Mouse (Mus musculus) embryonic fibroblast, embryonic 13.5 days (primary cell): ENCODE results near the gene Rasa2. TPM values are rescaled to one million over a fixed set of nuclear protein-coding genes. Genes with fewer than 3 reads are reported as not detected.

ENCODE experiments used
- H3K27ac ChIP-seq: 2 replicates; pipeline ENCODE4 v1.5.1; 2012; ENCODE audit warnings: low read length, control low read depth, inconsistent platforms; ENCODE audit not compliant: insufficient read depth
- H3K4me1 ChIP-seq: 2 replicates; pipeline ENCODE4 v1.6.1; 2011; ENCODE audit warnings: low read length; ENCODE audit not compliant: control insufficient read depth, insufficient read depth
- H3K4me3 ChIP-seq: 2 replicates; pipeline ENCODE4 v1.5.1; 2011; ENCODE audit warnings: mild to moderate bottlenecking, control low read depth, low read length; ENCODE audit not compliant: insufficient read depth
- CTCF ChIP-seq: IDR thresholded peaks from 2 replicates; pipeline ENCODE4 v1.5.1; 2011; ENCODE audit warnings: mild to moderate bottlenecking, control low read depth, low read length, moderate library complexity, borderline replicate concordance; ENCODE audit not compliant: insufficient read depth
- POLR2A ChIP-seq: IDR thresholded peaks from 2 replicates; pipeline ENCODE4 v1.6.1; 2011; ENCODE audit warnings: low read depth, mild to moderate bottlenecking, control low read depth, low read length, moderate library complexity
- polyA plus RNA-seq: library from polyadenylated mRNA; stranded (reverse); fragments of >200 nt; gene quantifications from 2 replicates; pipeline ENCODE4 v1.2.4, GENCODE M21; 2011; ENCODE audit warnings: low read depth; ENCODE audit not compliant: missing spikeins, insufficient read length

Rasa2 gene
- polyA plus RNA-seq, 1 experiment, result 23.1 TPM

DNA sequence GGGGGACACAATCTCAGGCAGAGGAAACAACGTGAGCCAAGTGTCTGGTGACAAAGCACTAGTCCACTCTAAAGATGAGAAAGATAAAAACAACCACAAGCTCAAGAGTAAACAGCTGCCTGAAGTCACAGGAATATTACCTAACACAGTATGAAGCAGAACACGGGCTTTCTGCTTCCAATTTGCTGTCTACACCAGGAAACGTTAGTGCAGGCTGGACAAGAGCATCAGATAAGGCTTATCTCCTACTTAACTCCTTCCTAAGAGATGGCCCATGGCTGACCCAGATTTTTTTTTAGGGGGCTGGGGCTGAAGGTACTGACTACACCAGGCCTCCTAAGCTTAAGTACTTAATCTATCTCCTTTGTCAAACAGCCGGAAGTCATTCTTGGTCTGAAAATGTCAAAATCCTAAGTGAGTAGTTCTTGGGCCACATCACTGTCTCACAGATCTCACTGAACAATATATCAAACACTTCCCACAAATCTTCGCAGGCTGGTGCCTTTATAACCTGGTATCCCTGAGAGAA is 3.8 kb downstream of the Rasa2 start:
- Histone ChIP-seq H3K4me3 (no peak overlapping the region), H3K4me1 (peaks cover 13% of the 10 kb centered on the region; the same call in 1 of the 2 replicates), H3K27ac (no peak overlapping the region)
- TF ChIP-seq POLR2A, result no peak
- TF ChIP-seq CTCF, result no peak

DNA sequence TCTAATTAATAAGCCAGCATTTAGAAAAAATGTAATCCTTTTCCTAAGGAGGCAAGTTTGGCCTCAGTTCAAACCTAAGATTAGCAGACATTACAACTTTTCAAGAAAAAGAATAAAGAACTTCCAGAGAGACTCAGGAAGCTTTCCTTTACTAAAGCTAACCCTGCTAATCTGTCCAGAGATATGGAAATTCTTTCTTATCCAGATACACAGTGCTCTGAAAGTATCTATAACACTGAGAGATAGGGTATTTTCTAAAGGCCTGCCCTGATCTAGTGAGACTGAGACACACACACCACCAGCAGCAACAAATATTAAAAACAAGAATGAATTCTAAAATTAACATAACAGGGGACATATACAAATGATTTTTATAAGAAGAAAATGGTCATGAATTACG is 4.4 kb downstream of the Rasa2 start:
- TF ChIP-seq CTCF, result no peak
- H3K4me1 ChIP-seq, result peaks cover 10% of the 10 kb centered on the region; the same call in 1 of the 2 replicates
- no peak overlapping the region for H3K4me3 ChIP-seq
- no peak overlapping the region for H3K27ac ChIP-seq

DNA sequence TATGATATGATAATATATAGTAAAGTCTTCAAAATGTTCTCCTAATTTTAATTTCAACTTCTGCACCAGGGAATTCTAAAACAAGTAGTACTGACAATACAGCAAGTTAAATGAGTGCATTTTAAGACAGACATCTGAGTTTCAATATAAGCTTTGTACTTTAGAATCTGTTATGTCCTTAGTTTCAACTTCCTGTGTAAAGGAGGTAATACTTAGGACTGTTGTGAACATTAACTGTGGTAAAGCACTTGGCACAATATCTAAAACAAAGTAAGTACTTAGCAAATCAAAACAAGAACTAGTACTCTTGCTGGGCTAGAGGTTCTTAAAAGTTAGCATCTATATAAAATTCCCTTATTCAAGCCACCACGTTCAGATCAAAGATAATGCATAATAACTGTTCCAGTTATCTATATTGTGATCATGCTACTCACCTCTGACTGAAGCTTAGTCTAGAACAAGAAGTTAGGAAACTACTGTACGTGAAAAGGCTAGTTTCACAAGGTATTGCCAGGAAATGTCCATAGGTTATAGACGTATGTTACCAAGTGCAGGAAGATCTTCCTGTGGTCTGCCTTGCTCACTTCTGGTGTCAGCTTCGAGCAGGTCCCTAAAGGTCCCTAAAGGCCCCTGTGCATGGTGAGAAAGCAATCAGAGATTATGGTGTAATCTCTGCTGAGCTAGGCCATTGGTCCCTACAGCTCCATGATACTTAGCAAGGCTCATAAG is 12.8 kb downstream of the Rasa2 start:
- Histone ChIP-seq H3K27ac (no peak overlapping the region), H3K4me3 (no peak overlapping the region), H3K4me1 (no peaks in the 10 kb centered on the region)
- TF ChIP-seq POLR2A (no peak), CTCF (no peak)

DNA sequence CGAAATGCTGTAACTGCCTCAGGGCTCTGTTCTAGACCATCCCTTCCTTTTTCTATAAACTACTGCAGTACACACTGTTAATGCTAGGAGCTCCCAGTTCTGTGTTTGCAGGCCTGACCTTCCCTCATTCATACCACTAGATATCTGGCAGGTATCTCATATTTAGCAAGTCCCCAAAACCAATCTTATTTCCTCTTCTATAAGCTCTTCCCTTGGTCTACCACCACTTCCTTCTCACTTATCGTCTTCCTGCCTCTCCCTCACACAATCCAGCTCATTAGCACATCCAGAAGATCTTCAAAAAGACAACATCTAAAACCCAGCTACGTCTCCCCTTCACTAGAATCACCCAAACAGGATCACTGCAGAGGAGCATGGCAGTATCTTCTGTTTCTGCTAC is 19.1 kb downstream of the Rasa2 start:
- H3K27ac ChIP-seq, result no peak overlapping the region
- no peaks in the 10 kb centered on the region; the same call in 1 of the 2 replicates for H3K4me1 ChIP-seq
- H3K4me3 ChIP-seq, result no peak overlapping the region
- TF ChIP-seq POLR2A, result no peak
- no peak for TF ChIP-seq CTCF

DNA sequence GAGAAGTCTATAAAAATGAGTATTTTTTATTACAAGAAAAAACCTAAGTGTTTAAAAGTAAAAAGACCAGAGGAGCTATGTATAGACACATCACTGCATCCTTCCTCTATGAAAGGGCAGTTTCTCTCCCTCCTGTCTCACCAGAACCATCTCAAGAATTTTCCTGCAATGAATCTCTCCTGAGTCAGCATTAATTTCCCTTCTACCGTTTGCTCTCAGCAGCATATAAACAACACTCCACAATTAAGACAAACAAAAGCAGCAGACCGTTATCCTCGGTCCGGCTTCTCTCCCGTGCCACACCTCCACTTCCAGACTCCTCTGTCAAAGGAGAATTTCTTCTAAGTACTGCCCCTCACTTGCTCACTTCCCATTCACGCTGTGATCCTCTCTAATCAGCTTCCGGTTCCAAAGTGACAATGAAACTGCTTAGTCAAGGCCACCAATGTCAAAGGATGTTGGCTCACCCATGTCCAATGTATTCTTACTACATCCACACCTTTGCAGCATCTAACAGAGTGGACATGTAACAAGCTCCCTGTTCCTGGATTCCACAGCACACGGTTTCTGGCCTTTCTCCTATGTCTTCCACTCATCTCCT is 19.6 kb downstream of the Rasa2 start:
- no peak for TF ChIP-seq CTCF
- no peak for TF ChIP-seq POLR2A
- Histone ChIP-seq H3K4me3 (no peak overlapping the region), H3K4me1 (no peaks in the 10 kb centered on the region; the same call in 1 of the 2 replicates), H3K27ac (no peak overlapping the region)

DNA sequence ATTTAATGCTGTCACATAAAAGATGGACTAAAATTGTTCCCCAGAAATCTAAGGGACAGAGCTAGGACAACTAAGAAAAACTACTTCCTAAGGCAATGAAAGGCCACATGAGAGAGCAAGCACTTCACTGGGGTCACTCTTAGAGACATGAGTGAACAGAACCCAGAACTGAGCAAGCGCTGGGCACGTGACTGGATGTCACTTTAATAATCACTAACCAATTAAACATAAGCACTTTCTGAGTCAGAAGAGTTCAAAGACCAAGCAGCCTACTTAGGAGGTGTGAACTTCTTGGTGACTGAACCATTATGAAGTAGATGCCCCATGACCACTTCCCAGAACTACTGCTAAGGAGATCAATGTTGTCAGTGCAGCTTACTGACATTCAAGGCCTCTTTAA is 20.6 kb downstream of the Rasa2 start:
- Histone ChIP-seq H3K27ac (no peak overlapping the region), H3K4me1 (no peaks in the 10 kb centered on the region; the same call in 1 of the 2 replicates), H3K4me3 (no peak overlapping the region)
- no peak for TF ChIP-seq CTCF
- no peak for TF ChIP-seq POLR2A

DNA sequence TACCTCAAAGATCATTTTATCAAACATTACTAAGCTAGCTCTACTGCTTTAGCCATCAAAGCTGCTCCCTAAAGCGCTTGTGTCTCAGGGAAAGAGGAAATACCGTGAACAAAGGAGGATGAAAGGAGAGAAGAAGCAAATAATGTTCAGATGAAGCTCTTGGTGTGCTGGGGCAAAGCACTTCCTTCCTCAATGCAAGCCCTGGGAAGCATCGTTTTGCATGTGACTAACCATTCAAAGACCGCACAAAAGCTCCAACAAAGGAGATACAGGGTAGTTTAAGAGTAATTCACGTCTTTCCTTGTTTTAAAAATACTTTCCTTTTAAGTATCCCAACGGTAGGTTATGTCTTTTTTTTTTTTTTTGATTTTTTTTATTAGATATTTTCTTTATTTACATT is 28.0 kb downstream of the Rasa2 start:
- Histone ChIP-seq H3K4me1 (no peaks in the 10 kb centered on the region), H3K27ac (no peak overlapping the region), H3K4me3 (no peak overlapping the region)
- TF ChIP-seq POLR2A, result no peak
- no peak for TF ChIP-seq CTCF

DNA sequence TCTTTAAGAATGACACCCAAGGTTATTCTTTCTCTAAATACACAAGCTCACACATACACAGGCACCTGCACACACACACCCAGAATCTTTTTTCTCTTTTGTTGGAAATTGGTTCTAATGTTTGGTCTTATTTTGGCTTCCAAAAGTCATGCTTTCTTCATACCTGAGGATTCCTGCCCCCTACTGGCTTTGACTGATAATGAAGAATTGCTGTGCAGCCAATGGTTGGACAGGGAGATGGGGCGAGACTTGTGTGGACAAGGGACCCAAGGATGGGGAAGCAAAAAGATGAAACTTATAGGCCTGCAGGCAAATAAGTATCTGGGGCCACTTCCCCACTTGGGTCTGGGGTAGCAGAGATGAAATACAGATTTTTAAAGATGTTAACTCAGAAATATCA is 33.5 kb downstream of the Rasa2 start:
- no peaks in the 10 kb centered on the region for H3K4me1 ChIP-seq
- H3K27ac ChIP-seq, result no peak overlapping the region
- H3K4me3 ChIP-seq, result no peak overlapping the region
- TF ChIP-seq CTCF (no peak), POLR2A (no peak)

DNA sequence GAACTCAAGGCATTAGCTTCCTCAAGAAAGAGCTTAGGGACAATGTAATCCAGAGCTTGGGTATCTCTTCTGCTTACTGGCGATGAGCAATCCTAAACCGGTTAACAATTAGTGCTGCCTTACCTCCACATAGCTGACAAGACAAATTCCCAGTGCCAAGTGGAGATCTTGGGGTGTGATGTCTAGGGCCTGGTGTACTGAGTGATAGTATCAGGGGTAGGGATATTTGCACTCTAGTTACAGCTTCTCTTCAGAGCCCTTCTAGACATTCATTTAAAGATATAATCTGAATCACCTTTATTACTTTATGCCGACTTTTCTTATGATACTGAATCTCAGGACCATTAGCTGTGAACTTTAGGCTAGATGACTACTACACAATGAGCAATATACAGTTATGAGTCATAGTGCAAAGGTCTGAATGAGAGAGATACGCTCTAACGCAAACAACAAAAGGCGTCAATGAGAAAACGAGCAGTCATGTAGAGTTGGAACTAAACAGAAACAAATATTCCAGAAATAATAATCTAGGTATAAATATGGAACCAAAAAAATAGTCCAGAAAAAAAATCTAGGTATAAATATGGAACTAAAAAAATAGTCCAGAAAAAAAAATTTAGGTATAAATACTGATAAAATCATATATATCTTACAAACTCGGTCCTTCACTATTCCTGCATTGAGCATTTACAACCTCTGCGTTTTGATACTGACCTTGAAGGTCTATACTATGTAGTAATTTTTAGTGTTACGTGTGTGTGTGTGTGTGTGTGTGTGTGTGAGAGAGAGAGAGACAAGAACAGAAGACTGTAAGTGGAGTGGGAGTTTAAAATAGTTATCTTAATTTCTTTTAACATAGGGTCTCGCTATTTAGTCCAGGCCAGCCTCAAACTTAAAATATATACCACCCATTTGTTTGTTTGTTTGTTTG is 38.5 kb downstream of the Rasa2 start:
- no peak overlapping the region for H3K4me3 ChIP-seq
- H3K27ac ChIP-seq, result no peak overlapping the region
- no peak for TF ChIP-seq POLR2A
- no peak for TF ChIP-seq CTCF
- no peaks in the 10 kb centered on the region for H3K4me1 ChIP-seq
